Mouse (Mus musculus) neutrophil, adult 65 days (primary cell): ENCODE results near the gene Phgr1. TPM values are rescaled to one million over a fixed set of nuclear protein-coding genes. Genes with fewer than 3 reads are reported as not detected.

Experiments used
- total RNA-seq: library from RNA; stranded (reverse); gene quantifications from 2 replicates; pipeline ENCODE4 v1.2.4, GENCODE M21; 2023

The Phgr1 gene
- total RNA-seq, result not detected in 2 replicates

DNA sequence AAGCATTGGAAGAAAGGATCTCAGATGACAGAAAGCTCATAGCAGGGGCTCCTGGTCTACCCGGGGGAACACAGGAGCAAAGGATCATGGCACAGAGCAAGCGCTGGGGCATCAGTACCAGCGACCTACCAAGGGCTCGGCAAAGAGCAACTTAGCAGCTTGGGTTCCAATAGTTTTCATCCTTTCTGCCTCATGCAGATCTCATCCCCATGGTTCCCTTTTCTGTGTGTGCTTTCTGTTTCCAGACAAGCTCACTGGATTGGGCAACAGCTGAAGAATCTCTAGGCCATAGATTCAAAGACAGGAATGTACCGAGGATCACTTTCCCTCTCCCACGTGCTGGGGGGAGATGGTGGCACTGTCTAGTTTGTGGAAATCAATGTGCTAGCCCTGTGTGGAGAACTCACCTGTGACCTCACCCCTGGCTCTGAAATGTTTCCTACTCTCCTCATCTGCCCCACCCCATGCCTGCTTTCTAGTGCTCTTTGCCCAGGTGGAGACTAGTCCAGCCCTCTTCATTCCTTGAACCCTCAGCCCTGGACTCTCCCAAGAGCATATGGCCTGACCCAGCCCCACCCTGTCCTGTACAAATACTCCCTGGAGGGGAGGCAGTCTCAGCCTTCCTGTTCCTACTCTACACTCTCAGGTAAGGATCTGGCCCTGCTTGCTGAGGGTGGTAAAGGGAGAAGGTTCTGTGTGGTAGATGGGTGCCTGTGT, at the start of gene Phgr1:
Phgr1 (plus strand) TSS at position 612 of the 717 bp plus-strand sequence.

DNA sequence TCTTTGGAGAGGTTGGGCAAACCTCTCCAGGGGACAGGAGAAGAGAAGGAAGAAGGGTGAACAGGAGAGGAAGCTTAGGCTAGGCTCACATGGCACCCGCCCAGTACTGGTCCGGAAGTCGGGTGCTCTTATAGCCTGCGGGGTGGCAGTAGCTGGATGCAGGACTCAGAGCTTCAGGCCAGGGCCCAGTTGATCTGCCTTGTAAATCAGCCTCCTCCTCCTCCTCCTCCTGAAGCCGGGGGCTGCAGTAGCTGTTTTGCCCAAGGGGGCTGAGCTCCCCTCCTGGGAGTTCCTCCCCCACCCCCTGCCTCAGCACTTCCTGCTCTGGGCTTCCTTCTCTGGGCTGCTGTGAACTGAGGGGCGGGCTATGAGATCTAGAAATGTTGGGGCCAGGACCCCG, 44.2 kb upstream of the Phgr1 start, which contains the start of gene Plcb2:
Plcb2 (minus strand) TSS at position 102 of the 400 bp plus-strand sequence.

DNA sequence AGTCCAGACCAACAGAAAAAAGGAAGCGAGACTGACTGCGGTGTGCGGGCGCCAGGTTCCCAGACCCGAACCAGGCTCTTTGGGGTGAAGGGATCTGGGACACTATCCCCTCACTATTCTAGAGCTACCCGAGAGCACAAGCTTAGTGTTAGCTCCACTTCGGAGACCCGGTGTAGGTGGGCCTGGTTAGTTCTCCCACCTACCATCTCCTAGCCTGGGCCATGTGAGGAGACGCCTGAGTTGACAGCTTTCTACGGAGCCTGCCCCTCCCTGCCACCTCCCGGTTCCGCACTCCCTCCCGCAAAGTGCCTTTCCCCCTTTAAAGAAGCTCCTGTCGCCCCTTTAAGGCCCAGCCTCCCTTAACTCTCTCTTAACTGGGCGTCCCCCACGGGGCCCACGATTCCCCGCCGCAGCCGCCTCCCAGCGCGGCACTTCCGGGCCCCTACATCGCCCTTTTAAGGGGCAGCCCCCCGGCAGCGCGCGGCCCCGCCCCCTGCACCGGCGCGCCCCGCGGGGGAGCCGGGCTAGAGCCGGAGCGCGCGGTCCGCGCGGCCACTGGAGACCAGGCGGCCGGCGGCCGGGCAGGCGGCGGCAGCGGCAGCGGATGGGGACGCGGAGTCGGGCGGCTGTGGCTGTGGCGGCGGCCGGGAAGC, 27.2 kb upstream of the Phgr1 start, which contains the start of gene Inafm2:
Inafm2 (plus strand) TSS at position 527 of the 653 bp plus-strand sequence.

DNA sequence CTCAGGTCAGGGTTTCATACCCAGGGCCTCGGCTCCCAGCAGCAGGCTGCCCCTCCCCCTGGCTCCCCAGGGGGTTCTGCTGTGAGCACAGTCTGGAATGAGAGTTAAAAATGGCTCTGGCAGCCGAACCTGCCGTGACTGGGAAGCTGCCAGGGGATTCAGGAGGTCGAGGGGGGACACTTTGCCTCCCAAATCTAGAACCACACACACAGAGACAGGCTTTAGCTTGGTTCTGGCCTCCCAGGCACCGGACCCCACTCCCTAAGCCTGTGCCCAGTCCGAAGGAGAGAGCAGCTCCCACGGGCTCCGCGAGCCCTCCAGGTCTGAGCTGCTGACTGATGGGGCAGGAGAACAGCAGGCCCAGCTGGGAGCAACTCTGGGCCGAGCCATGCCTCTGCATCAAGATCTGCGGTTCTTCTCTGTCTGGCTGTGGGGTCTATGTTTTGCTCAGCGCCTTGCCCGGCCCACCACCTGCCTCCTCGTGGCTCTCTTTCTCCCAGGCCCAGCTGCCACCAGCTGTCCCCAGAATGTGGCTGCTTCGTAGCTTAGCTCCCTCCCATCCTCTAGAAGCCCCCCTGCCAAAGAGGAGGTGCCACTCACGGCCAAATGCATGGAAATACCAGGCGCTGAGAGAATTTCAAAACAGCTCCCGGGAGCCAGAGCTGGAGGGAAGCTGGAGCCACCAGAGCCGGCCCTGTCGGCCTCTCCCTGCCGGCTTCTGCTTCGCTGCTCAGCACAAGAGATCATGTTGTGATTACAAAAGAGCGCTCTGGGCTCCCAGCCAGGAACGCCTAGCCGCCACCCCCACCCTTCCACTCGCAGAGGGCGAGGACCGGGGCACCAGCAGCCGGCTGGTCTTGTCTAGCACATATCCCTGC, 10.4 kb upstream of the Phgr1 start, which contains the start of gene Ccdc9b:
Ccdc9b (minus strand) TSS at position 756 of the 878 bp plus-strand sequence.

DNA sequence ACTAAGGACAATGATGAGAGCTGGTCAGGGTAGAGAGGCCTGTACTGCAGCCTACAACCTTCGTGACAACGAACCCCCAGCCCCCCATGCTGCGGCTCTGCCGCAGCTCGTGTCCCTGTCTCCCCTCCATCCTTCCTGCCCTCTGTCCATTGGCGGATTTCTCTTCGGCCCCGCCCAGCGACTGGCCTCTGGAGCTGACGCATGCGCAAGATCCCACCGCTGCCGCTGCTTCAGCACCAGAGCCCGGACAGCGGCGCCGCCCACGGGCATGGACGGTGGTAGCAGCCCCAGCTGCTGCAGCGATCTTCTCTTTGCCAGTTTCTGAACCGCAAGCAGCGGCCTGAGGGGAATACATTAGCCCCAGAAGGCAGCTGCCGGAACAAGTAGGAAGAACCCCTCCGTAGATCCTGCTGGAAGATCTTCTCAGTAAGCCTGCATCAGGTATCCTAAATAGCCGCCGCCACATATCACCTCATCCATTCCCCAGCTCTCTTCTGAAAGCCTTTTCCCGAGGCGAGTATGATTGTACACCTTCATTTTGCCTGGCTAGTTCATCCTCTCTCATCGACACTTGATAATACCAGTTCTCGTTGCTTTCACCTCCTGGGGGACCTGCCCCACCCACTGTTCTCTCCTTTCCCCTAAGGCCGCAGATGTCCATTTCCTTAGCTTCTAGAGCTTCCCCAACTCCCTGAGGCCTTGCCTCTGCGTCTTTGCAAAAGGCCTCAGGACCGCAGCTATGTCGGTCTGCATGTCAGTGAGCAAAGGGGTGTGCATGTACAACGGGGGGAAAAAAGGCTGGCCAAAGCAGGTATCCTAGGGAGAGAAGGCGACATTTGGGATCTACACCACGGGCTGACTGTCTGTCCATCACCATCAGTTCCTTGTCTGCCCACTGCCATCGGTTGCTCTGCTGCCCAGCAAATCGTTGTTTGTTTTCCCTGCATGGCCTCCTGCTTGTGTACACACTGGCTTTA, 7.2 kb downstream of the Phgr1 start, which contains the start of gene Disp2:
Disp2 (plus strand) TSS at position 216 of the 977 bp plus-strand sequence.

DNA sequence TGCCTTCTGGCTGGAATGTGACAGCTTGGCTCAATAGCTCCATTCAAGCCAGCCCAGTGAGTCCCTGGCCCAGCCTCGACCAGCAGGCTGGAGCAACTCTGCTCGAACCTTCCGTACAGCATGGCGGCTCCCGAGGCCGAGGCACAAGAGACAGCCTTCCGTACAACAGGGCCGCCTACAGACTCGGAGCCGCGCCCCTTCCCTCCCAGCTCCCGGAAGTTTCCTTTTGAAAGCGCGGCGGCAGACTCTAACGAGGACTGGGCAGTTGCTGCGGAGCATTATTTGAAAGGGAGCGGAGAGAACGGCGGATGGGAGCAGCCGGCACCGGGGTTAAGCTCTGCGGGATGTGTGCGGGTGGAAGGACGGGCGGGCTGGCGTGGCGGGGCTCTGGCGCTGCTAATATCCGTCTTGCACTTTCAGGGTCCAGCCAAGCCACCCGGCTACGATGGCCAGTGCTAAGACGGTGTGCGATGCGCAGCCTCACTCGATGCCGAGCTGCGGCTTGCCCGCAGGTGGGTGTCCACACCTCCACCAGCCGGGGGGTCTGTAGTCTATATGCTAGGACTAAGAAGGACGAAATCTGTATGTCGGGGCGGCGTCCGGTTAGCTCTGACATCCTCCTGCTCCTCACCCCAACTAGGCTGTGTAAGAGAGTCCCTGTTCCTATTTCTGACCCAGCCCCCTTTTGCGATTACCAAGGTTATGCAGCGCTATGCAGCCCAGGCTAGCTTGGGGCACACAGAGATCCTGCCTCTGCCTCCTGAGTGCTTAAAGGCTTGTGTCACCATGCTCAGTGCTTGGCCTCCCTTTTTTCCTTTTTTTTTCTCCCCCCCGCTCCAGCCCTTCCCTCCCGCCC, 41.6 kb downstream of the Phgr1 start, which contains the start of gene Knstrn:
Knstrn (plus strand) TSS at position 23 of the 856 bp plus-strand sequence.

Other genes with a start within 250 kb of the Phgr1 start
- gene Bmf, start 223.1 kb upstream of the Phgr1 start, total RNA-seq, result 5.6 and 13.9 TPM in 2 replicates
- gene Bub1b, start 174.6 kb upstream of the Phgr1 start, total RNA-seq, result 32.8 and 37.9 TPM in 2 replicates
- 0.23 TPM in 1 of 2 replicates, not detected in the other for gene Pak6, start 109.5 kb upstream of the Phgr1 start, total RNA-seq
- gene Ankrd63, start 68.8 kb upstream of the Phgr1 start, total RNA-seq, result 1.3 and 2.1 TPM in 2 replicates
- 141 and 180 TPM in 2 replicates for gene Plcb2, start 44.3 kb upstream of the Phgr1 start, total RNA-seq
- 11.2 and 12.4 TPM in 2 replicates for gene Inafm2, start 27.0 kb upstream of the Phgr1 start, total RNA-seq
- 0.25 TPM in 1 of 2 replicates, not detected in the other for gene Ccdc9b, start 10.1 kb upstream of the Phgr1 start, total RNA-seq
- not detected in 2 replicates for gene Disp2, start 7.0 kb downstream of the Phgr1 start, total RNA-seq
- 35.7 and 38.8 TPM in 2 replicates for gene Knstrn, start 41.2 kb downstream of the Phgr1 start, total RNA-seq
- gene Ivd, start 89.2 kb downstream of the Phgr1 start, total RNA-seq, result 27.2 and 50.3 TPM in 2 replicates
- 8.2 and 12.0 TPM in 2 replicates for gene Bahd1, start 127.6 kb downstream of the Phgr1 start, total RNA-seq
- gene Chst14, start 153.7 kb downstream of the Phgr1 start, total RNA-seq, result 1.7 and 3.0 TPM in 2 replicates